Mouse (Mus musculus): ENCODE measurements around the gene App.

The App gene

GRCm38 (mm10) chr16:85121983-85122382, 51.6 kb downstream of the App start:
- in situ Hi-C loops (cut with MboI, MseI) = no loop called here

- in situ Hi-C loops (cut with MboI, MseI) = no loop called here
Measured at GRCm38 (mm10) chr16:85118916-85119315, 54.6 kb downstream of the App start.

DNA sequence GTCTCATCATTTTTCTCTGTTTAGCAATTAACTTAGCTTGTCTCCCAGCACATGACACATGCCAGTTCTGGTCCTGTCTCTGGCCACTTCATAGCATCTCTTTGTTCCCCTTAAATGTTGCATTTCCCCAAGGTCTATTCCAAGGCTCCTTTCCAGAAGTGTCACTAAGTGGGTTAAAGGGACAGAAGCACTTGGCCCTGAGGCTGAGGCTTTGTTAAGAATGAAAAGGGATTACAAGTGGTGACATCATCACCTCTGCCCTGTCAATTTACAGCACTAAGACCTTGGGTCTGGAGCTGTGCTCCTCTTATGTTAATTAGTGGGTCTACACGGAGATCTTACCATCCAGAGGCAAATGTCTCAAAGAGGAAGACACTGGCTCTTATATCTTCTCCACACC, 56.0 kb downstream of the App start:
- in situ Hi-C loops (cut with MboI, MseI) = no loop called here

DNA sequence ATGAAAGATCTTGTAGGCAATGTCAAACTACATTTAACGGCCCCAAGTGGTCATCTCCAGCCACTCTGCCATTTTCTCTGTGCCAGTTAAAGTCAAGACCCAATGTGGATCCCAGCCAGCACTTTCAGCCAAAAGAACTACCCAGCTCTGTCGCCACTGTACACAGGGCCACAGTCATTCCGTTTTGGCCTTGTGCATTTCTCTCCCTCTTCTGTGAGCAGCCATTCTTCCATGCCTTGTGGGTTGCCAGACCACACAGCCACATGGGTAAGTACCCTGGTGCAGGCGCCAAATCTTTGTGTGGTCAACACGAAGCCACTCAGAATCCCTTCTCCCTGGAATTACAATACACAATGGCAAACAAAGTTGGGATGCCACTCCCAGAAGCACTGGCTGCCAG, 57.7 kb downstream of the App start:
- in situ Hi-C loops (cut with MboI, MseI) = no loop called here

- in situ Hi-C loops (cut with MboI, MseI) = no loop called here
Measured at GRCm38 (mm10) chr16:85114742-85115141, 58.8 kb downstream of the App start.

GRCm38 (mm10) chr16:85113941-85114340, 59.6 kb downstream of the App start:
- in situ Hi-C loops (cut with MboI, MseI) = no loop called here

GRCm38 (mm10) chr16:85112254-85112653, 61.3 kb downstream of the App start:
- in situ Hi-C loops (cut with MboI, MseI) = no loop called here

GRCm38 (mm10) chr16:85110428-85110827, 63.1 kb downstream of the App start:
- in situ Hi-C loops (cut with MboI, MseI) = no loop called here

GRCm38 (mm10) chr16:85108486-85108885, 65.1 kb downstream of the App start:
- in situ Hi-C loops (cut with MboI, MseI) = loop anchor here (10.0 kb wide), 1 partner anchor 846 kb away; no protein-coding TSS in a partner anchor

GRCm38 (mm10) chr16:85106644-85107323, 66.8 kb downstream of the App start:
- in situ Hi-C loops (cut with MboI, MseI) = loop anchor here (10.0 kb wide), 1 partner anchor 848 kb away; no protein-coding TSS in a partner anchor

DNA sequence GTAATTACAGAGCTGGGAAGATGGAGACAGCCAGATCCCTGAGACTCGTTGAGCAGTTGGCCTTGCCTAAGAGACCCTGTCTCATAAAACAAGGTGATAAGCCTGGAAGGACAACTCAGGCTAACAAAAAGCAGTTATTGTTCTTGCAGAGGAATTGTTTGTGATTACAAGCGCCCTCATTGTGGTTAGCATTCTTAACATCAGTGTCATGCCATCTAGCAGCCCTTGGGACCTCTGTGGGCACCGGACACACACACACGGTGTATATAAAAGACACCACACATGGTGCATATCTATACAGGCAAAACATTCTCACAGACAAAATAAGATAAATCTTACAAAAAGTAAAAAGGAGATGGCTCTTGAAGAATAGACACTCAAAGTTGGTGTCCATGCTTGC, 68.0 kb downstream of the App start:
- in situ Hi-C loops (cut with MboI, MseI) = loop anchor here (10.0 kb wide), 1 partner anchor 849 kb away; no protein-coding TSS in a partner anchor

- in situ Hi-C loops (cut with MboI, MseI) = loop anchor here (10.0 kb wide), 1 partner anchor 852 kb away; no protein-coding TSS in a partner anchor
Measured at GRCm38 (mm10) chr16:85103116-85103787, 70.3 kb downstream of the App start.

DNA sequence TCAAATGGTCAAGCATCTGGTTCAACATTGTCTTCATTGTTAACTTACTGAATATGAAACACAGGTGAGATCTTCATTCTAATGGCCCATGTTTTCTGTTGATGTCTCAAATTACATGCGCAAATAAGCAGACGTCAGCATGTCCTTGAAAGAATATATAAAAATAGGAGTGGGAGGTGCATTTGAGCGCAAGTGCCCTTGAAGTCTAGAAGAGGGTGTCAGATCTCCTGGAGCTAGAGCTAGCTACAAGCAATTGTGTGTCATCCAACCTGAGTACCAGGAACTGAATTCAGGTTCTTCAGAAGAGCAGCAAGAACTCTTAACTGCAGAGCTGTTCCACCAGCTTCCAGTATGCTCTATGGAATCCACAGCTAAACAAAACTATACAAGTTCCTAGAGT, 72.0 kb downstream of the App start:
- in situ Hi-C loops (cut with MboI, MseI) = loop anchor here (10.0 kb wide), 1 partner anchor 853 kb away; no protein-coding TSS in a partner anchor

DNA sequence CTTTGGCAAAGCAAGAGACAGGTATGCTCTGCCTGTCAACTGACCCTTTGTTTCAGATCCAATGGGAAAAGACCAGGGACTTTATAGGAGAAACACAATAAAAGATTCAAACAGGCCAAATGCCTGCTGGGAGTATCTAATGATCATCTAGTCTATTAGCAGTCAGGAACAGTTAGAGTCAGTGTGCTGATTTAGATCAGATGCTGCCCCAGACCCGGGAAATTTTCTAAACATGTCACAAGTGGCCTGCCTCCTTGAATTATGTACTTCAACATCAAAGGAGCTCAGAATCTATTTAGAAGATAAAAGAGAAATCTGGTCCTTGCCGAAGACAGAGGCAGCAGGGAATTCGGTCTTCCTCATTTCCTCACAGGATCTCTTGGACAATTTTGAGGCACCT, 72.8 kb downstream of the App start:
- in situ Hi-C loops (cut with MboI, MseI) = loop anchor here (10.0 kb wide), 1 partner anchor 854 kb away; no protein-coding TSS in a partner anchor

DNA sequence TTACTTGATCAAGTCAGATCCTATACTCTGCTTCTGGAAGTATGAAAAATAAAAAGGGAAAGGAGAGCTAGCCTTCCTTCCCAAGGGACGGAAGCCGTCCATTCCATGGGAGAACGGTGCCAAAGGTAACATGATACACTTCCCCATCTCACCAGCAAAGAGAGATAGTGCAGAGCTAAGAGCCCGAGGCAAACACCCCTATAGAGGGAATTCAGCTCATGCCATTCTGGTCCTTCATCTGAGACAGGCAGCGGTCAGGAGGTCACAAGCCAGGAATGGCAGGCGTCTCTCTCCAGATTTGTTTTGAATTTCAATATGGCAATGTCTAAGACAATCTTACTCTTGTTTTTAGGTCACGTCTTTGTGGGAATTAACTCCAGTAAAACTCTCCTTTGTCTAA, 74.1 kb downstream of the App start:
- in situ Hi-C loops (cut with MboI, MseI) = no loop called here

DNA sequence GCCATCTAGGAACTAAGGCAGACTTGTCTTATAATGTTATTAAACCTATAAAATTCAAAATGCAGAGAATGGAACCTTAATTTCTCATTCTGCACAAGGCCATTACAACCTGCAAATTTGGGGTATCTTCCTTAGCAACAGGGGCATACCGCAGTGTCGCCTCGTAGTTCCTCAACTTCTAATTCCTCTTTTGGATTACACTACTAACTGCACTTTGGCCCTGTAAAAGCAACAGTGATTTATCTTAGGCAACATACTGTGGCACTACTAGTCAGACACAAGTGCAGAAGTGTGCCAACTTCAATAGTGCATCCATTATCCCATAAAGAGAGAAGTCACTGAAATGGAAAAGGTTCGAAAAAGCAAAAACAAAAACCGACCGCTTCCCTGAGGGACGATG, 74.5 kb downstream of the App start:
- in situ Hi-C loops (cut with MboI, MseI) = no loop called here

GRCm38 (mm10) chr16:85096396-85096795, 77.2 kb downstream of the App start:
- in situ Hi-C loops (cut with MboI, MseI) = no loop called here

DNA sequence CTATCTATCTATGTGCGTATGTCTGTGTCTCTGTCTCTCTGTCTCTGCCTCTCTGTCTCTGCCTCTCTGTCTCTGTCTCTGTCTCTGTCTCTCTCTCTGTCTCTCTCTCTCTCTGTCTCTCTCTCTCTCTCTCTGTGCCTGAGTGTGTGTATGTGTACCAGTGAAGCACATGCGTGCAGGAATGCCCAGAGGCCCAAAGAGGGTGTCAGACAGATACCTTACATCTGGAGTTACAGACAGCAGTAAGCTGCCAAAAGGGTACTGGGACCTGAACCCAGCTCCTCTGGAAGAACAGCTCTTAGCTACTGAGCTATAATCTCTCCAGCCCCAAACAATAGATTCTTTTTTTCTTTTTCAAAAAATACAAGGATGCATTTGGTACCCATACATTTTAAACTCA, 77.6 kb downstream of the App start:
- in situ Hi-C loops (cut with MboI, MseI) = no loop called here

GRCm38 (mm10) chr16:85092644-85093091, 80.9 kb downstream of the App start:
- in situ Hi-C loops (cut with MboI, MseI) = no loop called here

DNA sequence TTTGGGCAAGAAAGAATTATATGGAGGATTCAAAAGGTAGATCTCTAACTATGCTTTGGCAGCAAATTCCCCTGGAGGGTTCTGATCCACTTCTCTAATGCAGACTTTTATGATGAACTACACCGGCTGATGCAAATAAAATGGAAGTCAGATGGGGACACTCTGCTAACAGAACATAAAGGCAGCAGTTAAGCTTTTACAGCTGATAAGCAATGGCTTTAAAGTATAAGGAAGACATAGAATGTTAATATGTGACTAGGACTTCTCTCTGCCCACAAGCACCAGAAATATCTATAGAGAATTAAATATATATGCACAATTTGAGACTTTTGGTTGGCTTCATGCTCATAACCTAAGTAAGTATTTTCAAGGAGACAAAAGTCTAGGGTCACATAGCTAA, 81.4 kb downstream of the App start:
- in situ Hi-C loops (cut with MboI, MseI) = no loop called here

GRCm38 (mm10) chr16:85090992-85091391, 82.6 kb downstream of the App start:
- in situ Hi-C loops (cut with MboI, MseI) = no loop called here

- in situ Hi-C loops (cut with MboI, MseI) = no loop called here
Measured at GRCm38 (mm10) chr16:85088126-85088525, 85.4 kb downstream of the App start.

DNA sequence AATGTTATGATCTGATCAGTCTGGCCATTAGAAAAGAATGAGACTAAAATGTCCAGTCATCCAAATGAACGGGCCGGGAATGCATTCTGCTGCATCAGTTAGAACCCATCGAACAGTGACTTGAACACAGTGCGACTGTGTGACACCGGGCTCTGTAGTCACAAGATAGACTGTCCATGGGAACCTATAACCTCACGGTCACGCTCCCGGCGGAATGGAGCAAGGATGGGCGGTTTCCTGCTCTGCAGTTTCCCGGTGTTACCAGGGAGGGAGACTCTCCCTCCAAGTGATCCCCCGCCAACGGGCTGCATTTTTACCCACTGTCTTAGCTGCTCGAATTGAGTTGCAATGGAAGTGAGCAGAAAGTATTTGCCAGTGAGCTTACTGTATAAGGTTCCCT, 87.3 kb downstream of the App start:
- in situ Hi-C loops (cut with MboI, MseI) = no loop called here
